Mouse (Mus musculus) kidney, postnatal 0 days (tissue): ENCODE data around the gene Irf4. TPM values are rescaled to one million over a fixed set of nuclear protein-coding genes. Genes with fewer than 3 reads are reported as not detected.

Source experiments
- ATAC-seq: fragments of 200-750 bp; cut with Nextera tagmentation; replicated peaks from 2 replicates; pipeline ENCODE4 v1.8.0; 2017; ENCODE audit warnings: low read depth, moderate number of reproducible peaks, moderate TSS enrichment, moderate library complexity; ENCODE audit not compliant: low FRiP score
- DNase-seq: peaks from one replicate; pipeline ENCODE4 v3.0.0-alpha.2; 2016; ENCODE audit warnings: low spot score
- H3K27ac ChIP-seq: fragments of 300-500 bp; sonication (generic); 2 replicates; pipeline ENCODE4 v1.5.1; 2014; ENCODE audit warnings: mild to moderate bottlenecking
- H3K27me3 ChIP-seq: fragments of 300-500 bp; sonication (generic); 2 replicates; pipeline ENCODE4 v1.6.1; 2014; ENCODE audit warnings: low read length, mixed read lengths; ENCODE audit not compliant: insufficient read depth
- H3K36me3 ChIP-seq: fragments of 300-500 bp; sonication (generic); 2 replicates; pipeline ENCODE4 v1.6.1; 2014; ENCODE audit warnings: low read length, mixed read lengths; ENCODE audit not compliant: insufficient read depth
- H3K4me1 ChIP-seq: fragments of 300-500 bp; sonication (generic); replicated peaks from 2 replicates; pipeline ENCODE4 v1.6.1; 2014; ENCODE audit warnings: antibody characterized with exemption, low read length, mixed read lengths; ENCODE audit not compliant: insufficient read depth
- H3K4me2 ChIP-seq: fragments of 300-500 bp; sonication (generic); 2 replicates; pipeline ENCODE4 v1.6.1; 2014; ENCODE audit warnings: mild to moderate bottlenecking, low read length, moderate library complexity, mixed read lengths
- H3K4me3 ChIP-seq: fragments of 300-500 bp; sonication (generic); replicated peaks from 2 replicates; pipeline ENCODE4 v1.5.1; 2014; ENCODE audit warnings: low read depth, low read length
- H3K9ac ChIP-seq: fragments of 300-500 bp; sonication (generic); 2 replicates; pipeline ENCODE4 v1.6.1; 2014; ENCODE audit warnings: low read depth, low read length
- H3K9me3 ChIP-seq: fragments of 300-500 bp; sonication (generic); replicated peaks from 2 replicates; pipeline ENCODE4 v1.6.1; 2016; ENCODE audit warnings: low read length, inconsistent platforms, mixed read lengths
- CTCF ChIP-seq: IDR thresholded peaks from 2 replicates; pipeline ENCODE4 v1.5.1; 2016; ENCODE audit warnings: antibody characterized with exemption, low read depth, mild to moderate bottlenecking, moderate library complexity
- WGBS: fragments of 180-500 bp; shearing (Covaris S2); extraction: QIAGEN DNeasy Blood & Tissue Kit; methylation state at CpG from one replicate; pipeline ENCODE4 v1.1.7; 2014; 5-methylcytosine and 5-hydroxymethylcytosine counted together
- polyA plus RNA-seq: library from polyadenylated mRNA; unstranded; fragments of >200 nt; fragmentation: Nextera tagmentation; extraction: Ambion mirVana; gene quantifications from 2 replicates; pipeline ENCODE4 v1.2.1, GENCODE M21; 2015

The Irf4 gene
- polyA plus RNA-seq, 1 experiment from 2014 or later = 0.09 TPM

DNA sequence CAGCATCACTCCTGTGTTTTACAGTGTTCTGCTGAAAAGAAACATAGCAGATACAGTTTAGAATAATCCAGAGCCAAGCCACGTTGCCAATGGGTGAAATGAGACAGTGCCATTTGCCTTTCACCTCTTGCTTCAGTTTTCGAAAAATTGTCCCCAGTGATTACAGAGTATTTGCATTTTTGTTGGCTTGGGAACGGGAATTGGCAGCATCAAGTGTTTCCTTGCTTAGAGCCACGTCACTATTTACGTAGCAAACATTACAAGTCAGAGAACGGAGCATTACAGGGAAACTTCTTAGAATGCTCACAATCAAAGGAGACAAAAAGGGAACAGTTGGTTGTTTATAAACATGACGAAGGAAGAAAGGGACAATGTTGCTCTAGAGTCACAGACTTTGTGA, 3.9 kb upstream of the Irf4 start:
- WGBS = 79% methylated on average over 7 of the region's 7 CpGs
- no peak overlapping the region for H3K4me3 ChIP-seq
- H3K4me1 ChIP-seq = peaks cover 13% of the 10 kb centered on the region; the same call in 1 of the 2 replicates
- H3K27ac ChIP-seq = no peak overlapping the region
- DNase-seq (no peak), ATAC-seq (no peak)
- TF ChIP-seq CTCF = no peak
- H3K36me3 ChIP-seq = no peaks in the 10 kb centered on the region
- H3K9me3 ChIP-seq = no peaks in the 10 kb centered on the region
- H3K4me2 ChIP-seq = no peak overlapping the region
- peaks cover 27% of the 10 kb centered on the region for H3K27me3 ChIP-seq
- no peak overlapping the region for H3K9ac ChIP-seq

DNA sequence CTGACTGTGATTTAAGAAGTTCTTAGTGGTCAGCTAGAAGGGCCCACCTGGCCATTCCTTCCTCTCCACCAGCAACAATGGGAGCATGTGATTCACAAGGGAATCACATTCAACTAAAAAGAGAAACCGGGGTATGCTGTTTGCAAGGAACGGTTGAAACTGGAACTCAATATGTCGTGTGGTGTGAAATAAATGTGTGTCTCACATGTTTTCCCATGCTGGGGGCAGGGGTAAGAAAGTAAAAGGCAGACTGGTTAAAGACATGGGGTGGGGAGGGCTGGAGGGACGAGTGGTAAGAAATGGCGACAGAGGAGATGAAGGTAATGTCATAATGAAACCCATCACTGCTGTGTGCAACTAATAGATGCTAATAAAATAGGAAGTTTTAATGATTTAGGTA, 2.0 kb upstream of the Irf4 start:
- Histone ChIP-seq H3K27ac (no peak overlapping the region), H3K4me1 (peaks cover 18% of the 10 kb centered on the region; the same call in 1 of the 2 replicates), H3K9ac (no peak overlapping the region), H3K27me3 (peaks cover 40% of the 10 kb centered on the region), H3K36me3 (no peaks in the 10 kb centered on the region), H3K9me3 (no peaks in the 10 kb centered on the region), H3K4me2 (no peak overlapping the region), H3K4me3 (no peak overlapping the region)
- no peak for ATAC-seq
- DNase-seq = no peak
- 75% methylated on average over 5 of the region's 5 CpGs for WGBS
- no peak for TF ChIP-seq CTCF

DNA sequence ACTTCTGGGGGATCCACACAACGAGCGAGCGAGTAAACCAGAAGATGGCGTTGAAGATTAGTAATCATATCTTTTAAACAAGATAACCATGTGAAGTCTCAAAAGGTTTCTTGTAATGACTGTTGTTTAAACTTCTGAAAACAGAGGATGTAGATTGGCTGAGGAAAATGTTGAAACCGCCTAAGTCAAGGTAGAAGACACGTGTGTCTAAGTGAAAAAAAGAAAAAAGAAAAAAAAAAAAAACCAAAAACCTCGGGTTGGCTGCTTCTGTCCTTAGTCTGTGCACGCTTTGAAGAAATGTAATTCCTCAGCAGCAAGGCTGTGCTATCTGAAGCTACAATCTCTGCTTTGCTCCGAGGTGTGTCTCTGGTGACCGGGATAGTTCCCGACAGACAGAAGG, 1.5 kb upstream of the Irf4 start:
- TF ChIP-seq CTCF = no peak
- DNase-seq = no peak
- Histone ChIP-seq H3K36me3 (no peaks in the 10 kb centered on the region), H3K27me3 (peaks cover 42% of the 10 kb centered on the region), H3K27ac (no peak overlapping the region), H3K4me3 (no peak overlapping the region), H3K4me1 (peaks cover 18% of the 10 kb centered on the region; the same call in 1 of the 2 replicates), H3K9me3 (no peaks in the 10 kb centered on the region), H3K4me2 (no peak overlapping the region), H3K9ac (no peak overlapping the region)
- 72% methylated on average over 11 of the region's 11 CpGs for WGBS
- ATAC-seq = no peak

DNA sequence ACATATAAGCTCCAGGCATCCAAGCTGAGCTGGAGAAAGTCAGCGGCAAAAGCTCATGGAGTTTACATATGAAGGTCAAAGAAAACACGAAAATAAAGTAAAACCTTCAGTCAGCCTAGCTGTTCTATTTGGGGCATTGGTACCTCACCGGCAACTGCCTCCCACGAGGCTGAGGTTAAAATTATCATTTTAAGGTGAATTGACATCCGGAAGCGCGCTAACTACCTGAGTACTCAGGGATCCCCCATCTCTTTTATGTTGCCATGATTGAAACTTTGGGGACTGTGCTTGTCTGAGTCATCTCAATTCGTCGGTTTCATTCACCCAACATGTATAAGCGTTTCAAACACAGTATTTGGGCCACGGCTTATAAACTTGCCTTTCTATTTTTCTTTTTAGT, 705 bp upstream of the Irf4 start:
- no peak for TF ChIP-seq CTCF
- H3K27me3 ChIP-seq = peaks cover 42% of the 10 kb centered on the region
- H3K4me3 ChIP-seq = no peak overlapping the region
- no peak overlapping the region; the same call in 1 of the 2 replicates for H3K4me2 ChIP-seq
- no peak for ATAC-seq
- H3K9me3 ChIP-seq = no peaks in the 10 kb centered on the region
- H3K36me3 ChIP-seq = no peaks in the 10 kb centered on the region
- H3K9ac ChIP-seq = no peak overlapping the region
- peaks cover 18% of the 10 kb centered on the region; the same call in 1 of the 2 replicates for H3K4me1 ChIP-seq
- no peak overlapping the region for H3K27ac ChIP-seq
- DNase-seq = no peak
- 51% methylated on average over 11 of the region's 11 CpGs for WGBS

DNA sequence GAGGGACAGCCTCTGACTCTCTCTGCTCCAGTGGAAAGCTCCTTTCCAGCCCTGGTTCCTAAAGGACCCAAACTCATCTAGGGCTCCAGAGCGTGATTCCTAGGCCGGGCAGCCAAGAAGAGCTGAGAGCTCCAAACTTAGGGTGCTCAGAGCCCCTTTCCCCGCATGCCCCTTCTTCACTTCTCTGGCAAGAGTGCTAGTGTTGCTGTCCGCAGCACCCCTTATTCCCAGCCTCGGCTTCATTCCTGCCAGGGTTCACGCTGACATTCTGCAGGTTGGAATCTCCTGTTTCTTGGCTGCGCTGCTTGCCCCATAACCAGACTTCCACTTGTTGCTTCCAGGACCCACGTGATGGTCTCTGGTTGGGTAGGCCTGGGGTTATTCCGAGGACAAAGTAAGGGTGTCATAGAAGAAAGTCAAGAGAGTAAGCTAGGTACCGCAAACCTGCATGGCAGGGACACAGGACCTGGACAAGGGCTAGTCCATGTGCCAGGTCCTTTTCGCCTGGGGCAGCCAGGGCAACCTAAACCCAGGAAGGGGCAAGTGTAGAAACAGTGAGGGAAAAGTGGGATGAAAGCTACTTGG, 623 bp downstream of the Irf4 start:
- DNase-seq (no peak), ATAC-seq (no peak; the same call in 1 of the 2 replicates)
- no peak for TF ChIP-seq CTCF
- peaks cover 18% of the 10 kb centered on the region; the same call in 1 of the 2 replicates for H3K4me1 ChIP-seq
- H3K36me3 ChIP-seq = no peaks in the 10 kb centered on the region
- H3K4me2 ChIP-seq = peak overlapping the region; percentile 73
- no peak overlapping the region for H3K9ac ChIP-seq
- WGBS = 5% methylated on average over 11 of the region's 11 CpGs
- H3K27ac ChIP-seq = no peak overlapping the region
- peak overlapping the region; percentile 30 for H3K4me3 ChIP-seq
- H3K27me3 ChIP-seq = peaks cover 42% of the 10 kb centered on the region
- H3K9me3 ChIP-seq = no peaks in the 10 kb centered on the region

DNA sequence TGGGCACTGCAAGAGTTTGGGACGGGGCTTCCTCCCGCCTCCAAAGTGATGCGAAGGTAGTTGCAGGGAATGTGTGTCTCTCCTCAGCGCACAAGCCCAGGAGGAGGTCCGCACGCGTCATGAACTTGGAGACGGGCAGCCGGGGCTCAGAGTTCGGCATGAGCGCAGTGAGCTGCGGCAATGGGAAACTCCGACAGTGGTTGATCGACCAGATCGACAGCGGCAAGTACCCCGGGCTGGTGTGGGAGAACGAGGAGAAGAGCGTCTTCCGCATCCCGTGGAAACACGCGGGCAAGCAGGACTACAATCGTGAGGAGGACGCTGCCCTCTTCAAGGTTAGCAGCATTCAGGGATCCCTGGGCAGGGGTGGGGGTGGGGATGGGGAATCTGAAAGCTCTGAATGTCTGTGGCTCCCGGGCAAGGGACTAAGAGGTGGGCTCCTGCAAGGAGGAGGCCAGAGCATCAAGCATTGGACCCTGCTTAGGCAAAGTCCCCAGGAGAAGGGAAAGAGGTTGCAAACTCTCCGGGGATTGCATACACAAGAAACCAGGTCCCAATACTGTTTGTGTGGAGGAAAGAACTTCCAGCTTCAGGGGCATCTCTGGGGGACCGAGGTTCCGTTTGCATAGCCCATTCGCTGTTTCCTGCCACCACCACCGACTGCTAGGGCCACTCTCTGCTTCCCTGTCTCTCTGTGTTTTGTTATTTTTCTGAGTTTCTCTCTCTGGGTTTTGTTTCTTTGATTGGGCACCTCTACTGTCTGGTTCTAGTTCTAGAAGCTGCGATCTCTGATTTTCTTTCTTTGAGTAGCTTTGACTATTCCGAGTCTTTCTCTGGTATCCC, 1.7 kb downstream of the Irf4 start:
- DNase-seq (peak; percentile 48), ATAC-seq (no peak)
- Histone ChIP-seq H3K4me2 (peak overlapping the region; percentile 73), H3K9ac (no peak overlapping the region), H3K4me3 (peak overlapping the region; percentile 20), H3K36me3 (no peaks in the 10 kb centered on the region), H3K9me3 (no peaks in the 10 kb centered on the region), H3K27me3 (peaks cover 42% of the 10 kb centered on the region), H3K27ac (no peak overlapping the region), H3K4me1 (peaks cover 18% of the 10 kb centered on the region; the same call in 1 of the 2 replicates)
- 3% methylated on average over 33 of the region's 33 CpGs for WGBS
- TF ChIP-seq CTCF = no peak
